Mouse (Mus musculus) NIH3T3 (cell line): ENCODE data around the gene Pla2g16.

Experiments used
- DNase-seq: peaks from one replicate; pipeline ENCODE4 v3.0.0-alpha.2; 2012; ENCODE audit warnings: low read depth

Pla2g16 gene

DNA sequence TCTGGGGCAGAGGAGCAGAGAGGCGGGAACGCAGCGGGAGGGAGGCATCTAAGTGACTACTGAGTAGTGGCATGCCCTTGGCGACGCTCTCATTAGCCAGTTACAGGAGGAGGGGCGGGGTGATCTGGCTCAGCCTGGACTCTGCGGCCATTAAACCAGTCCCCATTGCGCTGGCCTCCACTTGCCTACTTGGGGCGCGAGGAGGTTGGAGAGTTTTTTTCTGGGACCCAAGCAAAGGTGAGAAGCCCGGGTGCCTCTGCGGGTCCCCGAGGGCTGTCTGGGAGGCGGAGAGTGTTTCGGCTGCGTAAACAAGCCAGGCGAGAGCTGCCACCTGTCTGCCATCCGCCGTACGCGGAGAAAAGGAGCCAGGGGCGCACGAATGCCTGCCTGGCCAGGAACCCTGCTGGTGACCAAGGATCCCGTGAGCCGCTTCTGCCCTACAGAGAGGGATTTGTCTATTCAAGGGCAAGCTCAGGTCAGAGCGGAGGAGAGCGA is at the start of gene Pla2g16:
TSS of gene Pla2g16 (plus strand) at position 132 of the 495 bp plus-strand sequence.
- DNase-seq: peak; percentile 83

DNA sequence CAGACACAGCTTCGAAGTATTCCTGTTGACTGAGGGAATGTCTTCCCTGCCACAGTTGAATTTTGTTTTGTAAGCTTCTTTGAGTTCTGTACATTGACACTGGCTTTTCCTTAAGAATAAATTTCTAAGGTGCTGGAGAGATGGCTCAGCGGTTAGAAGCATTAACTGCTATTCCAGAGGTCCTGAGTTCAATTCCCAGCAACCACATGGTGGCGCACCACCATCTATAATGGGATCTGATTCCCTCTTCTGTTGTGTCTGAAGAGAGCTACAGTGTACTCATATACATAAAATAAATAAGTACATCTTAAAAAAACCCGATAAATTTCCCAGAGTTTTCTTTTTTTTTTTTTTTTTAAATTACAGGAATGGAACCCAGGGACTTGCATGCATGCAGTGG is 49.2 kb upstream of the Pla2g16 start:
- no peak for DNase-seq

DNA sequence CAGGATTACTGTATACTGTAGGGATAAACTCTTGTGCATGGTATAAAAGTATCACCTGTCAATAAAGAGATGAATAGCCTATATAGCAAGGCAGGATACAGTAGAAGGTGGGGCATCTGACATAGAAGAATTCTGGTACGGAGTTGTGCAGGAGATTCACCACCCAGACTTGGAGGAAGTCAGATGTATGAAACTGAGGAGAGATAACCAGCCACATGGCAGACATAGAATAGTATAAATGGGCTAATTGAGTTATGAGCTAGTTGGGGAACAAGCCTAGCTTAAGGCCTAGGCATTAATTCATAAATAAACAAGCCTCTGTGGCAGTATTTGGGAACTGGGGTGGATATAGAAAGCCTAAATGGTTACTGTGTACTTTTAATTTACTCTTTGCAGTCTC is 40.8 kb upstream of the Pla2g16 start:
- DNase-seq: no peak

DNA sequence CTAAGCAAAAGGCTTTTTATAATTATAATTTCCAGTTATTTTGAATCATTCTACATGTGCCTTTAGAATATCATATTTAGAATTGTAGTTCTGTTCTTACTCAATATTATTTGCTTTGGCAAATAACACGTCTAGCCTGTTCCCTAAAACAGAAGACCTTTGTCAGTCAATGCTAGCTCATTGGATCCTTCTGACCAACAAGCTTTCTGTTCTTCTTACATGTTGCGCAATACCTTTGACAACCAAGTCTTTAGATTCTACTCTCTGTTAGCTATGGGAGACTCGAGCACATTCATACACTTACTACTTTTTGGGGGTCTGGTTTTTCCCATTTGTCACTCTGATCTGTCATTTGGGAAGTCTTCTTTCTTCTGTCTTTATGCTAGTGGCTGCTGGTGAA is 35.6 kb upstream of the Pla2g16 start:
- no peak for DNase-seq

DNA sequence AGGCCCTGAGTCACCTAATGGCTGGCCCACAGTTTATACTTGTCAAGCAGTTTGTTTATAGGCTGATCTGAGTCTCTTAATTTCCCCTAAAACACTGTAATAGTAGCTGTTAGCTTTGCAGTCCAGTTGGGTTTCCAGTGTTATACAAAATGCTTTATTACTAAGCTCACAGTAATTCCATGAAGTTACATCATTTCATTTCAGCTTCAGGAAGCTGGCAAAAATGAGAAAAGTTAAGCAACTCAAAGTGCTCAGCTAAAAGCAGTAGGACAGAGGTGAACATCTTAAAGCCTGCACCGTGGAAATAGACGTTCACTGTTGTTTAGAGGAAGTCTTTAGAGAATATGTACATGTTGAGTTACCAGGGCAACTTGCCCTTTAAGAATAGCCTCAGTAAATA is 34.4 kb upstream of the Pla2g16 start:
- DNase-seq: no peak

DNA sequence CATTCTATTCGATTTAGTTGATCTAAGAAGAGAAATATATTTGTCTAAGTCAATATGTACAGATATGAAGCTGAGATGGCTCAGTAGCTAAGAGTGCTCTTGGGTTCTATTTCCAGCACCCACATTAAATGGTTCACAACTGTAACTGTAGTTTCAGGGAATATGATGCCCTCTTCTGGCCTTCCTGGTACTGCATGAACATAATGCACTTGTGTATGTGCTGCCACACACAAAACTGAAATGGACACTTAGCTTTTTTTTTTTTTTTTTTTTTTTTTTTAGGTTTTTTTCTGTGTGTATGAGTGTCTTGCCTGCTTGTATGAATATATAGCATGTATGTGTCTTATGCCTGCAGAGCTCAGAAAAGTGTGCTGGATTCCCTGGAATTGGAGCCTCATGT is 34.0 kb upstream of the Pla2g16 start:
- DNase-seq: peak; percentile 52

DNA sequence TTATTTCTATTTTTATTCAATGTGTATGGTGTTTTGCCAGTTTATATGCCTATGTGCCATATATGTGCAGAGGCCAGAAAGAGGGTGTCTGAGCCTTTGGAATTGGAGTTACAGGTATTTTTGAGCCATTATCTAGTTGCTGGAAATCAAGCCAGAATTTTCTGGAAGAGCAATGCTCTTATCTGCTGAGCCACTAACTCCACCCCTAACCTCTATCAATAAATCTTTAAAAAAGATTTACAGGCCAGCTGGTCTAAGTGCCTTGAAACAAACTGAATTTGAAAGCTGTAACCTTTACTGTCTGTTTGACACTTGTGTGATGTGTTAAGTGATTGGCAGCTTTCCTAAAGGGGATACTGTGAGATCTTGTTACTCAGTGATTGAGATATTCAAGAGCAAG is 33.5 kb upstream of the Pla2g16 start:
- DNase-seq: no peak

DNA sequence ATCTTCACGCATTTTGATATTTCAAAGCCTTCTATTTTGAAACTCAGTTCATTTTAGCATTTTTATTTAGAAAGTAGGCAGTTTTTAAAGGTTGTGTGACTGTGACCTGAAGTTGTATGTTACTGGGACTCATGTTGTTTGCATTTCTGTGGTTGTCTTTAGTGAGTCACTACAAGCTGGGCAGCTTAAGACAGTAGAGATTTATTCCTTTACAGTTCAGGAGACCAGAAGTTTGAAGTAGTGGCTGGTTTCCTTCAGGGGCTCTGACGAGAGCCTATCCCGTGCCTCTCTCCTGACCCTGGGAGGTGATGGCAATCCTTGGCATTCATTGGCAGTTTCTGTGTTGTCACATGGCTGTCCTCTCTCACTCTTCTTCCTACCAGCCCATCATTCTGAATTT is 32.4 kb upstream of the Pla2g16 start:
- DNase-seq: peak; percentile 59

DNA sequence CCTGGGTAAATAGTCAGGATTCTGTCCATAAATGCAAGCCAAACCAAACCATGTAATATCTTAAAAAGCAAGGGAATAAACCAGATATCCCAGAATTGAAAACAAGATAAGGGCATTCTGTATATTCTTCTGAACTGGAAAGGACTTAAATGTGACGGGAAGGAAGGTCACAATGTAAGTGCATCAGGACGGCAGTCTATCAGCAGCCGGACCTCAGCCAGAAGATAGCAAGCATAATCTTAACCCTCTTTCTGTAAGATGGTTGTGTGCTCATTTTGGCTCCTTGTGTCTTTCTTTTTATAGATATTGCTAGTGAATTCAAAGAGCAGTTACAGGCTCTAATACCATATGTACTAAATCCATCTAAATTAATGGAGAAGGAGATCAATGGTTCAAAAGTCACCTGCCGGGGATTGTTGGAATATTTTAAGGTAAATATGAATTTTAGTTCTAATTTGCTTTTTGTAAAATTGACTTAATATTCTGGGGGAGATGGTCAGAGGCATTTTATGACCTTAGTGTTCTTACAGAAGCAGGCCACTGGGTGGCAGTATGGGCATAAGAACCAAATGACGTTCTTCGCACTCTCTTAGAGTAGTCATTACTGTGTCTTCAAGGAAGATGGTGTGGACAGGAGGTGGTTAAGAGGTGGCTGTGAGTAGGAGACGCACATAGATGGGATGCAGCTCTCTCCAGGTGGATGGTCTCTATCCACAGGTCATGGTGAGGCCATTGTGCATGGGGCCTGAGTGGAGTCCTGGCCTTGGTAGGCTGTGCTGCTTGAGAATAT is 28.4 kb upstream of the Pla2g16 start:
- DNase-seq: peak; percentile 85

DNA sequence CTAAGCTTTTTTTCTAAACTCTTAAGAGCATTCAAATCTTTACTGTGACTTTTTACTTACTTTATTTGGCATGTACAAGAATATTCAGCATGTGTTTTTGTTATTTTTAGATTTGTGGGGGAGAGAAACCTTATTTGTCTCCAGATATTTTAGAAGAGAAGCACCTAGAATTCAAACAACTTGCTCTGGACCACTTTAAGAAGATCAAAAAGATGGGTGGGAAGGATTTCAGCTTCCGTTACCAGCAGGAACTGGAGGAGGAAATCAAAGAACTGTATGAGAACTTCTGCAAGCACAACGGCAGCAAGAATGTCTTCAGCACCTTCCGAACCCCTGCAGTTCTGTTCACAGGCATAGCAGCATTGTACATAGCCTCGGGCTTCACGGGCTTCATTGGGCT is 25.4 kb upstream of the Pla2g16 start:
- no peak for DNase-seq

DNA sequence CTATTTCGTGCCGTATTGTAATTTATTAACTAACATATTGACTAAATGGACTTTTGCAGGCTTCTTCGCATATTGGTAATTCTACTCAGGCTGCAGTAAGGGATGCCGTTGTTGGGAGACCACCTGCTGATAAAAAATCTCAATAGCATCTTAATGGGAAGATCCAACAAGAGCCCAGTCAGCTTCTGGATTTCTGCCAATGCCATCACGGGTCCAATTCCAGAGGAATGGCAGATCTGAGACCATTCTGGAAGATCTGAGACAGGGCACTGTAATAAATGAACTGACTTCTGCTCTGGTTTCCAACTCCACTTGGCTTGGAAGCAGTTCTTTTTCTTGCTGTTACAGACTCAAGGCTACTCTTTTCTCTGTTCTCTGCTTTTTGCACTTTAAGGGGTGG is 23.4 kb upstream of the Pla2g16 start:
- DNase-seq: no peak

DNA sequence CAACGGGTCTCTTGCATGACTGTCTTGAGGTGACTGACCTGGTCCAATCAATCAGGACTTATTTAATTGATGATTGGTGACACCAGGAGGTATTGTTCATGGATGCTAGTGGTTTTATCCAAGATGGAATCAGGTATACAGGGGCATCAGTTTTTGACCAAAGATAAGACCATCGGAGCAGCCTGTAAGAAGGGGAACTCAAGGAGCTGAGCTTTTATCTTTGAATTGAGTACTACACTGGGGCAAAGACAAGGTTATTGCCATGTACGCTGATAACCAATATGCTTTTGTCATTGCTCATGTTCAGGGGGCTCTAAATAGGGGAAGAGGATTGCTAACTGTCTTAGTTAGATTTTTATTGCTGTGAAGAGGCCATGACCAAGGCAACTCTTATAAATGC is 8.3 kb upstream of the Pla2g16 start:
- DNase-seq: no peak

DNA sequence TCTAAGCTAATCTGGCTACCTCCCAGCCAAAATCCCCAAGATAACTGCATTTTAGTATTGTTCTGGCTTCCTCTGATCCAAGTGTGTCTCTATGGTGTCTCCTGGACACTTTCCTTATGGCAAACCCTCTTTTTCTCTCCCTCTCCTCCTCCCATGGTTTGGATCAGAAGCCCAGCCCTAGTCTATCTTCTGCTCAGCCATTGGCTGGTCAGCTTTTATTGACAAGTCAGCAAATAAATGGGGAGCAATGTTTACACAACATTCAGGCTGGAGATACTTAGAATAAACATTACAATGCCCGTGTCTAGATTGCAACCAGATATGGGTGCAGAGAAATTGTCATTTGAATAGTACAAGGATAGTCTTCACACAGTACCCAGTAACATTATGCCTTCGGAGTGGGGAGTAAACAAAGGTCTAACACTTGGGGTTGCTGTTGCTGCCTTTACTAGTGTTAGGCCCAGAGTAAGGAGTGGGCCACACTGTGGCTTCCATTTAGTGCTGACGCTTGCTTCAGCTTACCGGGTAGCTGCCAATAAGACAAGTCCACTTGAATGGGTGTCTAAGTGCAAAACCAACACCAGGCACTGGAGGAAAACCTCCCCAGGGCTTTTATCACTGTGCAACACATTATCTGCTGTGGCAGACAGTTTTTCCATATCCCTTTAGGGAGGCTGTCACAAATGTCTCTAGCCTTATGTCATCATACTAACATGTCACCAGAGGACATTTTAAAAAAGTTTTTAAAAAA is 5.5 kb upstream of the Pla2g16 start:
- no peak for DNase-seq

DNA sequence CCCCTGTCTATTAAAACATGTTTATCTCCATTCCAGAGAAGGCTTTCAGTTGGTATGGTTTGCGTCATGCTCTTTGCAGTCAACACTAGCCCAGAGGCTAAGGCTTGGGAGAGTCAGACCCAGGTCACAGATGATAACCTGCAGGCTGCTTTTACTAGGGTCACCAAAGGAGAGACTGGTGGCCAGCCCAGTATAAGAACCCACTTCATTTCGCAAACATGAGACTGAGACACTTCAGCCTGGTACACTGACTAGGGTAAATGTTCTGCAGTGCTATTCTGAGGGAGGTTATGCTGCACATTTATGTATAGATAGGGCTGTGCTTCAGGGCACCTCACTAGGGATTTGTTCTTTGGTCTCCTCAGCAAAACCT is 5.0 kb upstream of the Pla2g16 start:
- DNase-seq: no peak

DNA sequence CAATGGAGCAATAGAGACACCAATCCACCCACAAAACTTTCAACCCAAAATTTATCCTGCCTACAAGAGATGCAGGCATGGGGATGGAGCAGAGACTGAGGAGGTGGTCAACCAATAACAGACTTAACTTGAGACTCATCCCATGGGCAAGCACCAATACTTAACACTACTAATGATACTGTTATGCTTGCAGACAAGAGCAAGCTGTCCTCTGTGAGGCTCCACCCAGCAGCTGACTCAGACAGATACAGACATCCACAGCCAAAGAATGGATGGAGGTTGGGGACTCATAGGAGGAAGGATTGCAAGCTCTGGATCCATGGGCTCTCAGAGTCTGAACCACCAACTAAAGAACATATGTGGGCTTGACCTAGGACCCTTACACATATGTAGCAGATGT is 3.8 kb upstream of the Pla2g16 start:
- DNase-seq: no peak

DNA sequence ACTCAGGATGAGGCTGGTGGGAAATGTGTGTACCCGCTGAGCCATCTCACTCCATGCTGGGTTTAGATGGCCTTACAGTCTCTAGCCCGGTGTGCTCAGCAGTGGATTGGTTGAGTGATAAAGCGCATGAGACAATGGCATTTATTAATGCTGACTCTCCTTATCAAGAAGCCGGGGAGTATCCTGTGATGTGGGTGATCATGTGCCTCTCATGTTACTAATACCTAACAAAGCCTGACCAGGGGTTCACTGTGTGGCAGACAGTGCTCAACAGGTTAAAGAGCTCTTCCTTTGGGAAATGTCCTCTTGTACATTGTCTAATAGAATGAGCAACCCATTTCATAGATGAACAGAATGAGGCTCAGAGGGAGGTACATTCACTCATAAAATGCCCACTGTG is 2.4 kb upstream of the Pla2g16 start:
- no peak for DNase-seq

DNA sequence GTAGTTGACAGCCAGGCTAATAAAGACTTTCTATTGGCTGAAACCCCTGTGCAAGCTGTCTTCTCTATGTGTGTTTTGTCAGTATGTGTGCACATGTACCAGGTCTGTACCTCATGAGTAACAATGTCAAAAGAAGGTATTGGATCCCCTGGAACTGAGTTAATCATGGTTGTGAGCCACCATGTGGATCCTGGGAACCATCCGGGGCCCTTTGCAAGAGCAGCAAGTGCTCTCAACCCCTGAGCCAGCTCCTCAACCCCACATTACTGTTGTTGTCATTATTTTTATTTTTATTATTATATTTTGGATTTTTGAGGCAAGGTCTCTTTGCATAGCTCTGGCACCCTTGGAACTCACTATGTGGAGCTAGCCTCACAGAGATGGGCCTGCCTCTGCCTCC is 618 bp upstream of the Pla2g16 start:
- DNase-seq: no peak

DNA sequence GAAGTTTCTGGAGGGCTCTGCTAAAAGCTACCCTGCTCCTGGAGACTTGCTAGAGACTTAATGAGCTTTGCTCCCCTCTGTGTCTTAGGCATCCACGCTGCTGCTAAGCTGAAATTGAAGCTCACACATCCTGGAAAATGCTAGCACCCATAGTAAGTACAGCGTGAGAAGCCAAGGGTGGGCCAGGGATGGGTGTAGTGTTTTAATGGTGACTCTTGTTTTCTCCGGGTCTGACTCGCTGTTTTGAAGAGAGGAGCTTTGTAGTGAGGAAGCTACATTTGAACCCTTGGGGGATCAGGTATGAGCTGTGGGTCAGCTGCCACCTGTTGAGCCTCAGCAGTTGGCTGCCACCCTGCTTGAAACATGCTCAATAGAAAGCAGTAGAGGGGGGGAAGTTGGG is 585 bp downstream of the Pla2g16 start:
- peak; percentile 26 for DNase-seq

DNA sequence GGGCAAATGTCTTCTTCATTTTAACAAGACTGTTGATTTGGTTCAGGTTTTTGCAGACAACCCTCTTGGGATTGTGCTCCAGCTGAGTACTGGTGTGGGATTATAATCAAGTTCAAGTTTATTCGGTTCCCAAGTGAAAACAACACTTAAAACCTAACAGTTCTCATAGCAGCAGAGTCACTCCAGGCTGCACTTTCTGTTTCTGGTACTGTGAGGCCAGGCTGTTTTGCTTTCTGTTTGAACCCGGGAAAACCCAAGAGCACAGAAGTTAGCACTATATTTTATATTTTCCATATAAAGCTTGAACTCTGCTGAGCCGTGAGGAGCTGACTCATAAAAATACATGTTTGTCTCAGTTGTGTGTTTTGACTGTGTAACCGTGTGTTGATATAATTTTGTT is 1.4 kb downstream of the Pla2g16 start:
- peak; percentile 29 for DNase-seq

DNA sequence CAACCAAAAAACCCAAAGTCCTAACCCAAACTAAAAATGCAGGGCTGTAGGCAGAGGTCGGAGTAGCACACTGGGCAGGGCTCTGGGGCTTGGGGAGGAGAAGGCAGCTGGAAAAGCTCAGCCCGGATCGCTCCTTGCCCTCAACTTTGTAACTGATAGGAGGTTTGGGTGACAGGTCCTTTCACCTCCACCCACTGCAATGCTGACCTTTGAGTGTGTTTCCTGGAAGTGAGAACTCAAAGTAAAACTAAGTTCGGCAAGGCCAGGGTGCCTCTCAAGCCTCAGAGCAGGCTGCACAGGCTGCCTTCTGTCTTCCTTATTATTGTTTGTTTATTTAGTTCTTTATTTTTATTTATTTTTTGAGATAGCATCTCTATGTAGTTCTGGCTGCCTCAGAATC is 2.7 kb downstream of the Pla2g16 start:
- no peak for DNase-seq

DNA sequence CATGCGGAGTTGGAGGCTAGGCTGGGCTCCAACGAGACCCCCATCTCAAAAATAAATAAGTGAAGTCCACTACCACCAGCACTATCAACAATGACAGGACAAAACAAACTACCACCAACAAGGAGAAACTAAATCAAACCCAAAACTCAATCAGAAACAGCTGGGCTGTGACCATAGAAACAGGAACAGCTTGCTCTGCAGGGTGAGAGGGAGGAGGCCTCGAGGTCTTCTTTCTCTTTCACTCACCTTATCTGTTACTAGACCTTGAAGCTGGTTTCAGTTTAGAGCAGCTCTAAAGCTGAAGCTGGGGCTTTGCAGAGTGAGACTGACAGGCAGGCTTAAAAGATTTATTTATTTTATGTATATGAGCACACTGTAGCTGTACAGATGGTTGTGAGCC is 4.2 kb downstream of the Pla2g16 start:
- DNase-seq: peak; percentile 14

DNA sequence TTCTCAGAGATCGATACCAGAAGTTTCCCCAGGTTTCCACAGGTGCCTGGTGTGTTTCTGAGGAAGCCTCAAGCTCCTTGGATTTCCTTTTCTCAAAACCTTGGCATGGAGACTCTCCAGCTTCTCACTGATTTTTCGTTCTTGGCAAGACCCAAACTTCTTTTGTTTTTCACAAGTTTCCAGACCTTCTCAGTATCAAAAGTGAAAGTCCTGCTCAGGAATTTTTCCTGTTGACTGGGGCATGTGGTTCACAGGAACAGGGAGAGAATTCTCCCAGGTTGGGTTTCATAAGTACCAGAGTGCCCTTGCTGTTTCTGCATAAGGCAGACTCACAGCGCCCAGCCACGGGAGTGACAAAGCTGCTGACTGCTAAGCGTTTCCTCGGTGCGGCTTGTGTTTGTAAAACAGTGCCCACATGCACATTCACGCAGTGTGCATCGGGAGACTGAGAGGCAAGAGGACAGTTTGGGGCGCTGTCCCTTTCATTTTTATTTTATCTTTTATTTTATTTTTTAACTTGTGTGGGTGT is 5.4 kb downstream of the Pla2g16 start:
- DNase-seq: no peak

DNA sequence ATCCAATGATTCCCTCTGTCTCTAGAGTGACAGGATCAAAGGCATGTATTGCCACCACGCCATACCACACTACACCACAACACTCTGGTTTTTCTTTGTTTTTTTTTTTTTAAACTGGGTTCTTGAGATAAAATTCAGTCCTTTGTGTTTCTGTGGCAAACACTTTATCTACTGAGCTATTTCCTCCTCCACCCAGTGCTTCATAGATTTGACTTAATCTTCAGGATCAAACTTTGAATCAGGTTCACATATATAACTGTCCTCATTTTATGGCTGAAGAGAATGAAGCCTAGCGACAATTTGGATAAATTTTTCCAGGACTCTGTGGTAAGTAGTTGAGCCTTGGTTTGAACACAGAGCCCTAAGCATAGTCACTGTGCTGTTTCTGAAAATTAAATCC is 6.4 kb downstream of the Pla2g16 start:
- DNase-seq: no peak
